27 mouse cellular contexts compared by ENCODE assay signal in genomic region chr8:48655381-48656043, GRCm38 (mm10).
DNase-seq lines count a peak whose midpoint lies in the region; ATAC-seq and TF ChIP-seq lines count a peak whose summit lies in the region.
"Had no signal": no experiment of that assay in that cellular context is flagged by ENCODE, and none has a peak within 500 bp of the region (broad histone marks: within the 10 kb centered on the region; RNA-seq: fewer than 3 reads in every experiment).

No protein-coding gene starts in this region.

- 66% methylated on average over 15 of the region's 15 CpGs for WGBS in hindbrain, postnatal 0 days
- 73% methylated on average over 15 of the region's 15 CpGs for WGBS in hindbrain, embryonic 14.5 days
- WGBS in midbrain, postnatal 0 days = 37% methylated on average over 15 of the region's 15 CpGs
- WGBS in midbrain, embryonic 13.5 days = 32% methylated on average over 15 of the region's 15 CpGs
- 30% methylated on average over 15 of the region's 15 CpGs for WGBS in forebrain, embryonic 15.5 days

- H3K27me3 ChIP-seq in hindbrain, postnatal 0 days (ENCODE audit: insufficient read depth, low read length) = no peaks in the 10 kb centered on the region
- H3K27me3 ChIP-seq in hindbrain, embryonic 14.5 days (ENCODE audit: control insufficient read depth, insufficient read depth, low read length) = no peaks in the 10 kb centered on the region
- no peaks in the 10 kb centered on the region for H3K27me3 ChIP-seq in midbrain, postnatal 0 days (ENCODE audit: insufficient read depth, low read length)
- H3K27me3 ChIP-seq in midbrain, embryonic 13.5 days = no peaks in the 10 kb centered on the region
- H3K27me3 ChIP-seq in myocyte (ENCODE audit: control insufficient read depth, insufficient read depth, insufficient read length) = no peaks in the 10 kb centered on the region
- no peaks in the 10 kb centered on the region for H3K27me3 ChIP-seq in forebrain, embryonic 15.5 days
- H3K27me3 ChIP-seq: forebrain, embryonic 12.5 days; hindbrain, embryonic 12.5 days; liver, embryonic 12.5 days; megakaryocyte, embryonic 14.5 days; midbrain, embryonic 15.5 days; neural tube, embryonic 12.5 days had no signal

- no peaks in the 10 kb centered on the region for H3K79me2 ChIP-seq in myocyte (ENCODE audit: control insufficient read depth, insufficient read depth)

- ATAC-seq in hindbrain, postnatal 0 days = peak; percentile 43; the same call in 1 of the 2 replicates
- no peak for ATAC-seq in hindbrain, embryonic 14.5 days (ENCODE audit: low FRiP score)
- ATAC-seq in midbrain, postnatal 0 days (ENCODE audit: low FRiP score) = no peak
- no peak for ATAC-seq in midbrain, embryonic 13.5 days
- ATAC-seq in forebrain, embryonic 15.5 days (replicated peaks) = no peak
- ATAC-seq: CD4-positive, CD25-positive, alpha-beta regulatory T cell, adult 4 months; inflammation-experienced regulatory T-cells, adult 6 months; liver, embryonic 12.5 days; liver, postnatal 0 days; midbrain, embryonic 15.5 days had no signal

- no peak for TF ChIP-seq CTCF in hindbrain, postnatal 0 days (IDR thresholded peaks at IDR 0.05; ENCODE audit: low read depth)
- TF ChIP-seq CTCF in midbrain, postnatal 0 days (IDR thresholded peaks at IDR 0.05) = no peak

- no peaks in the 10 kb centered on the region for H3K36me3 ChIP-seq in hindbrain, postnatal 0 days (ENCODE audit: insufficient read depth, low read length)
- H3K36me3 ChIP-seq in hindbrain, embryonic 14.5 days (replicated peaks; ENCODE audit: control insufficient read depth, insufficient read depth) = no peaks in the 10 kb centered on the region
- no peaks in the 10 kb centered on the region for H3K36me3 ChIP-seq in midbrain, postnatal 0 days (ENCODE audit: insufficient read depth, low read length)
- no peaks in the 10 kb centered on the region for H3K36me3 ChIP-seq in midbrain, embryonic 13.5 days
- no peaks in the 10 kb centered on the region for H3K36me3 ChIP-seq in myocyte (ENCODE audit: control insufficient read depth, insufficient read depth)
- no peaks in the 10 kb centered on the region for H3K36me3 ChIP-seq in forebrain, embryonic 15.5 days
- H3K36me3 ChIP-seq: forebrain, embryonic 12.5 days; hindbrain, embryonic 12.5 days; liver, embryonic 12.5 days; midbrain, embryonic 15.5 days; neural tube, embryonic 12.5 days had no signal

- no peaks in the 10 kb centered on the region for H3K4me1 ChIP-seq in hindbrain, postnatal 0 days (ENCODE audit: insufficient read depth, low read length)
- no peaks in the 10 kb centered on the region for H3K4me1 ChIP-seq in hindbrain, embryonic 14.5 days (replicated peaks; ENCODE audit: control insufficient read depth, insufficient read depth, low read length)
- H3K4me1 ChIP-seq in midbrain, postnatal 0 days (ENCODE audit: insufficient read depth, low read length) = no peaks in the 10 kb centered on the region
- 0 out of 2 replicates have a peak, but pooled peaks cover 4% of the 10 kb centered on the region for H3K4me1 ChIP-seq in midbrain, embryonic 13.5 days (replicated peaks)
- no peaks in the 10 kb centered on the region for H3K4me1 ChIP-seq in forebrain, embryonic 15.5 days
- H3K4me1 ChIP-seq: hindbrain, embryonic 12.5 days; liver, embryonic 12.5 days; megakaryocyte, embryonic 14.5 days; neural tube, embryonic 12.5 days had no signal

- no peak for TF ChIP-seq POLR2A in myocyte (IDR thresholded peaks at IDR 0.05; ENCODE audit: insufficient read length, low read depth)

- peak; percentile 5 for DNase-seq in hindbrain, postnatal 0 days (ENCODE audit: low spot score)
- DNase-seq in hindbrain, embryonic 14.5 days (ENCODE audit: low spot score) = no peak
- peak; percentile 37 for DNase-seq in midbrain, postnatal 0 days (ENCODE audit: low spot score)
- no peak for DNase-seq in left cerebral cortex, adult 8-10 months (ENCODE audit: low spot score in 2 of 2)
- DNase-seq: adrenal gland, adult 2 months; adrenal gland, postnatal 36 days; cerebellum, adult 18-20 months; gastrocnemius, postnatal 14 days; heart, postnatal 36 days; kidney, adult 11 months; kidney, postnatal 25 days; left cerebral cortex, postnatal 4 days; liver, postnatal 0 days; lung, postnatal 4 days; right cerebral cortex, postnatal 14 days had no signal

- no peak overlapping the region for H3K4me3 ChIP-seq in hindbrain, postnatal 0 days (ENCODE audit: low read length)
- no peak overlapping the region for H3K4me3 ChIP-seq in hindbrain, embryonic 14.5 days (replicated peaks; ENCODE audit: low read length)
- no peak overlapping the region for H3K4me3 ChIP-seq in midbrain, postnatal 0 days (ENCODE audit: low read depth, low read length)
- H3K4me3 ChIP-seq in midbrain, embryonic 13.5 days (replicated peaks) = no peak overlapping the region
- H3K4me3 ChIP-seq in myocyte = no peak overlapping the region
- H3K4me3 ChIP-seq in forebrain, embryonic 15.5 days = no peak overlapping the region
- H3K4me3 ChIP-seq: forebrain, embryonic 12.5 days; hindbrain, embryonic 12.5 days; liver, embryonic 12.5 days; megakaryocyte, embryonic 14.5 days; midbrain, embryonic 15.5 days; neural tube, embryonic 12.5 days had no signal

- no peak overlapping the region for H3K27ac ChIP-seq in hindbrain, postnatal 0 days
- no peak overlapping the region for H3K27ac ChIP-seq in hindbrain, embryonic 14.5 days
- H3K27ac ChIP-seq in midbrain, postnatal 0 days (ENCODE audit: low read depth, low read length) = no peak overlapping the region
- no peak overlapping the region for H3K27ac ChIP-seq in midbrain, embryonic 13.5 days
- H3K27ac ChIP-seq in forebrain, embryonic 15.5 days (replicated peaks) = no peak overlapping the region
- H3K27ac ChIP-seq: forebrain, embryonic 12.5 days; hindbrain, embryonic 12.5 days; liver, embryonic 12.5 days; midbrain, embryonic 15.5 days; neural tube, embryonic 12.5 days had no signal

- H3K9ac ChIP-seq in hindbrain, postnatal 0 days (replicated peaks; ENCODE audit: low read length) = no peak overlapping the region
- H3K9ac ChIP-seq in hindbrain, embryonic 14.5 days = no peak overlapping the region
- H3K9ac ChIP-seq in midbrain, postnatal 0 days (replicated peaks; ENCODE audit: low read length, poor library complexity, severe bottlenecking) = no peak overlapping the region
- H3K9ac ChIP-seq in midbrain, embryonic 13.5 days (replicated peaks) = no peak overlapping the region
- no peak overlapping the region for H3K9ac ChIP-seq in forebrain, embryonic 15.5 days (replicated peaks)
- H3K9ac ChIP-seq: forebrain, embryonic 12.5 days; hindbrain, embryonic 12.5 days; liver, embryonic 12.5 days; liver, postnatal 0 days; midbrain, embryonic 15.5 days; neural tube, embryonic 12.5 days had no signal

- H3K4me2 ChIP-seq in hindbrain, postnatal 0 days (ENCODE audit: low read depth, low read length) = no peak overlapping the region
- H3K4me2 ChIP-seq in hindbrain, embryonic 14.5 days (replicated peaks) = no peak overlapping the region
- H3K4me2 ChIP-seq in midbrain, postnatal 0 days (ENCODE audit: low read depth, low read length, poor library complexity, severe bottlenecking) = no peak overlapping the region
- H3K4me2 ChIP-seq in midbrain, embryonic 13.5 days (replicated peaks) = no peak overlapping the region
- peak overlapping the region; percentile 5 for H3K4me2 ChIP-seq in myocyte (ENCODE audit: low read depth)
- H3K4me2 ChIP-seq in forebrain, embryonic 15.5 days (replicated peaks) = no peak overlapping the region
- H3K4me2 ChIP-seq: forebrain, embryonic 12.5 days; heart, embryonic 11.5 days; hindbrain, embryonic 12.5 days; liver, embryonic 12.5 days; midbrain, embryonic 15.5 days; neural tube, embryonic 12.5 days had no signal

- no peak overlapping the region for H3ac ChIP-seq in myocyte (ENCODE audit: control insufficient read depth, insufficient read length)

- H3K9me3 ChIP-seq in hindbrain, postnatal 0 days (ENCODE audit: low read length) = no peaks in the 10 kb centered on the region
- no peaks in the 10 kb centered on the region for H3K9me3 ChIP-seq in hindbrain, embryonic 14.5 days (ENCODE audit: control insufficient read depth, low read length)
- H3K9me3 ChIP-seq in midbrain, postnatal 0 days (ENCODE audit: low read length) = no peaks in the 10 kb centered on the region
- H3K9me3 ChIP-seq in midbrain, embryonic 13.5 days = no peaks in the 10 kb centered on the region
- no peaks in the 10 kb centered on the region; the same call in 1 of the 2 replicates for H3K9me3 ChIP-seq in forebrain, embryonic 15.5 days
- H3K9me3 ChIP-seq: forebrain, embryonic 12.5 days; hindbrain, embryonic 12.5 days; liver, embryonic 12.5 days; midbrain, embryonic 15.5 days; neural tube, embryonic 12.5 days had no signal

TF ChIP-seq in myocyte, 11 proteins besides CTCF, POLR2A, EP300 and RAD21:
- TF ChIP-seq CEBPB (IDR thresholded peaks at IDR 0.05; ENCODE audit: insufficient read depth, poor library complexity, severe bottlenecking) (no peak), MYOD1 (IDR thresholded peaks at IDR 0.05; ENCODE audit: control insufficient read depth in 1 of 3, insufficient read length in 2 of 3, low read depth in 2 of 3) (no peak), REST (IDR thresholded peaks at IDR 0.05; ENCODE audit: insufficient read depth, insufficient read length) (no peak), USF1 (IDR thresholded peaks at IDR 0.05; ENCODE audit: low read depth) (no peak), POLR2AphosphoS2 (IDR thresholded peaks at IDR 0.05; ENCODE audit: insufficient read length, low read depth) (no peak), E2F4 (IDR thresholded peaks at IDR 0.05; ENCODE audit: insufficient read depth) (no peak), SRF (IDR thresholded peaks at IDR 0.05; ENCODE audit: control insufficient read depth, insufficient read length, low read depth) (no peak), TCF3 (IDR thresholded peaks at IDR 0.05; ENCODE audit: insufficient read length, low read depth) (no peak), MAX (IDR thresholded peaks at IDR 0.05; ENCODE audit: low read depth) (no peak), TCF12 (IDR thresholded peaks at IDR 0.05; ENCODE audit: insufficient read depth, poor library complexity, severe bottlenecking) (no peak)

Comparison
In these comparisons a context has a peak if more than half of its experiments do, and no peak if none do; other contexts are left out.
1. DNase-seq: peak in hindbrain, postnatal 0 days (single experiment) and midbrain, postnatal 0 days (single experiment); none in hindbrain, embryonic 14.5 days (single experiment) and left cerebral cortex, adult 8-10 months (0 of 2).